Mouse (Mus musculus): ENCODE results near the gene Opcml. TPM values are rescaled to one million over a fixed set of nuclear protein-coding genes. Genes with fewer than 3 reads are reported as not detected.

The Opcml gene
- polyA plus RNA-seq, 1 experiment from 2014 or later, result 6.0 TPM

- no peak overlapping the region for H3K4me3 ChIP-seq (ENCODE audit: low read depth, low read length)
- no peak overlapping the region for H3K9ac ChIP-seq (ENCODE audit: low read depth, low read length)
- no peaks in the 10 kb centered on the region for H3K4me1 ChIP-seq (ENCODE audit: control insufficient read depth, insufficient read depth, low read length)
- H3K9me3 ChIP-seq (ENCODE audit: control insufficient read depth, low read length), result no peaks in the 10 kb centered on the region
- H3K36me3 ChIP-seq (ENCODE audit: control insufficient read depth, insufficient read depth, low read length), result no peaks in the 10 kb centered on the region
- no peak for DNase-seq (ENCODE audit: low spot score)
- no peak overlapping the region for H3K4me2 ChIP-seq (ENCODE audit: low read depth, low read length)
- ATAC-seq (ENCODE audit: low read depth), result no peak
- 90% methylated on average over 8 of the region's 8 CpGs for WGBS
- no peak overlapping the region for H3K27ac ChIP-seq (replicated peaks; ENCODE audit: low read depth, low read length)
- no peaks in the 10 kb centered on the region for H3K27me3 ChIP-seq (replicated peaks; ENCODE audit: control insufficient read depth, insufficient read depth, low read length)
Observed at GRCm38 (mm10) chr9:28891611-28892010, 1101.0 kb downstream of the Opcml start.

DNA sequence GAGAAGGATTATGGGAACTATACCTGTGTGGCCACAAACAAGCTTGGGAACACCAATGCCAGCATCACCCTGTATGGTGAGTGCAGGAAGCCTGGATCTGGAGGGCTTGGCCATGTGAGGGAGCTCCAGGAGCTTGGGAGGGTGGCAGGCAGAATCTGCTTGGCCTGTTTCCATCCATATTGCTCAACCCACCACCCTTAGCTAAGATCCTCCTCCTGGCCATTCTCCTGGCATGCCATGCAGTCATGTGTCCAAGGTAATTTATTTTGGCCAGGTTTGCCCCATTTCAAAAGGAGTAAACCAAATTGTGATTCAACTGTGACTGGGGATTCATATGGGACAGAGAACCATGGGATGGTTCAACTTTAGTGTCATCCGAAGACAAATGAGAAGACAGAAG is 1112.7 kb downstream of the Opcml start:
- Histone ChIP-seq H3K9ac (ENCODE audit: low read depth, low read length) (no peak overlapping the region), H3K27me3 (replicated peaks; ENCODE audit: control insufficient read depth, insufficient read depth, low read length) (no peaks in the 10 kb centered on the region), H3K36me3 (ENCODE audit: control insufficient read depth, insufficient read depth, low read length) (no peaks in the 10 kb centered on the region), H3K9me3 (ENCODE audit: control insufficient read depth, low read length) (no peaks in the 10 kb centered on the region), H3K27ac (replicated peaks; ENCODE audit: low read depth, low read length) (no peak overlapping the region), H3K4me1 (ENCODE audit: control insufficient read depth, insufficient read depth, low read length) (no peaks in the 10 kb centered on the region), H3K4me3 (ENCODE audit: low read depth, low read length) (no peak overlapping the region), H3K4me2 (ENCODE audit: low read depth, low read length) (no peak overlapping the region)
- 91% methylated on average over 1 of the region's 1 CpGs for WGBS
- ATAC-seq (ENCODE audit: low read depth), result no peak
- no peak for DNase-seq (ENCODE audit: low spot score)

- Histone ChIP-seq H3K9ac (ENCODE audit: low read depth, low read length) (no peak overlapping the region), H3K4me3 (ENCODE audit: low read depth, low read length) (no peak overlapping the region), H3K4me2 (ENCODE audit: low read depth, low read length) (no peak overlapping the region), H3K27ac (replicated peaks; ENCODE audit: low read depth, low read length) (no peak overlapping the region), H3K4me1 (ENCODE audit: control insufficient read depth, insufficient read depth, low read length) (no peaks in the 10 kb centered on the region), H3K9me3 (ENCODE audit: control insufficient read depth, low read length) (no peaks in the 10 kb centered on the region), H3K36me3 (ENCODE audit: control insufficient read depth, insufficient read depth, low read length) (no peaks in the 10 kb centered on the region), H3K27me3 (replicated peaks; ENCODE audit: control insufficient read depth, insufficient read depth, low read length) (no peaks in the 10 kb centered on the region)
- no peak for DNase-seq (ENCODE audit: low spot score)
- WGBS, result 72% methylated on average over 4 of the region's 4 CpGs
- ATAC-seq (ENCODE audit: low read depth), result no peak
Observed at GRCm38 (mm10) chr9:28909738-28910137, 1119.2 kb downstream of the Opcml start.

DNA sequence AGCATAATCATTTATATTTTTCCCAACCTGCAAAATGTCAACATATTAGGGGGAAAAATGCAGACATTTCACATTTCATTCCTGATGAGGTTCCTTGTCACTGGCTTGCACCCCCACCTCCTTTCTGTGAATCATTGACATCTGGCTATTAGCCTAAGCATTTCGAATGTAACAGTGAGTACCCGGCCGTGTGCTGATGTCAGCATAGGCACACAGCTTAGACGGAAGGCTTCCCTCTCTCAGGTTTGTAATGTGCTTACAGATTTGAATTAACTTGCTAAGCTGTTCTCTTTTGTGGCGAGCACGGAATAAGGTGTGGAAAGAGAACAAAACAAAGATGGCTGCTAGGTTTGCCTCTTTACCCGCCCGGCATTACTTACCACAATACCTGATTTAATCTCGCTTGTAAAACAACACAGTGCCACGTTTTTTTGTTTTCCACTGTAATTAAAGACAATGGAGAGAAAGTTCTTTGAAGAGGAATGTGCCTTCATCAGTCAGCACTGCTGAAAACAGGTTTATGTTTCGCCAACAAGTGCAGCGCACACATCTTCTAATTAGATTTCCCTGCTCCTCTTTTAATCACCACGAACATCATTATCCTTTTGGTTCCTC is 1121.1 kb downstream of the Opcml start:
- no peak for DNase-seq (ENCODE audit: low spot score)
- Histone ChIP-seq H3K36me3 (ENCODE audit: control insufficient read depth, insufficient read depth, low read length) (no peaks in the 10 kb centered on the region), H3K9ac (ENCODE audit: low read depth, low read length) (no peak overlapping the region), H3K4me1 (ENCODE audit: control insufficient read depth, insufficient read depth, low read length) (no peaks in the 10 kb centered on the region), H3K4me2 (ENCODE audit: low read depth, low read length) (no peak overlapping the region), H3K9me3 (ENCODE audit: control insufficient read depth, low read length) (no peaks in the 10 kb centered on the region), H3K27ac (replicated peaks; ENCODE audit: low read depth, low read length) (no peak overlapping the region), H3K4me3 (ENCODE audit: low read depth, low read length) (no peak overlapping the region), H3K27me3 (replicated peaks; ENCODE audit: control insufficient read depth, insufficient read depth, low read length) (no peaks in the 10 kb centered on the region)
- 55% methylated on average over 13 of the region's 13 CpGs for WGBS
- no peak for ATAC-seq (ENCODE audit: low read depth)

DNA sequence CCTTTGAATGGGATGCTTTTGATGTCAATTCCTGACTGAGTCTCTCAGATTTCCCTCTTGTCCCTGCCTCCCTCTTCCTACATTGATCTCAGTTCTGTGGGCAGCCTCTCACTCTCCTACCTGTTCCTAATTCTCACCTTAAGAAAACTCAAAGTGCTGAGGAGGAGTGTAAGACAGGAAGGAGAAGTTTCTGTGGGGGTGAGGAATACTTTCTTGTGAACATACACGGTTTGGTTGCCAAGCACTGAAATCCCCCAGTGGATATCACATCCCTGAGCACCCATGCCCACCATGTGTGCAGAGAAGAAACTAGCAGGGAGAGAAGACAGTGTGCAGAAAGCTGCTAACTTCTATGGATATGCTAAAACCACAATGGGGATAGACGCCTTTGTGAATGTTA is 1141.5 kb downstream of the Opcml start:
- ATAC-seq (ENCODE audit: low read depth), result no peak
- H3K9me3 ChIP-seq (ENCODE audit: control insufficient read depth, low read length), result no peaks in the 10 kb centered on the region

DNA sequence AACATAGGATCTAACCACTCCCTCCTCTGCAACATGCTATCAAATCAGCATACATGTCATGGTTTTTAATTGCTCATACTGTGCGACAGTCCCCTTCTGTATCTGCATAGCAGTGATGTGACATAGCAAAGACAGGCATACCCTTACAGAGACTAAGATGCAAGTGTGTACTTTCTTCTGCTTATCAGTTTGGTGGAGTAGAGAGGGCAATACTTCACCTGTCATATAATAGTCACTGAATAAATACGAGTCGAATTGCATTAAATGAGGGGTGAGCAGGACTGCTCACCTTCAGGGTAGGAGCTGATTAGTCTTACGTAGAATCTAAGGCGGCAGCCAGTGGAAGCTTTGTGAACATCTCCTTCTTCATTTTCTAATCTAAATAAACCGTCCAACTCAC is 1146.6 kb downstream of the Opcml start:
- Histone ChIP-seq H3K27me3 (replicated peaks; ENCODE audit: control insufficient read depth, insufficient read depth, low read length) (no peaks in the 10 kb centered on the region), H3K36me3 (ENCODE audit: control insufficient read depth, insufficient read depth, low read length) (no peaks in the 10 kb centered on the region), H3K4me2 (ENCODE audit: low read depth, low read length) (no peak overlapping the region), H3K4me1 (ENCODE audit: control insufficient read depth, insufficient read depth, low read length) (no peaks in the 10 kb centered on the region), H3K9ac (ENCODE audit: low read depth, low read length) (no peak overlapping the region), H3K4me3 (ENCODE audit: low read depth, low read length) (no peak overlapping the region), H3K27ac (replicated peaks; ENCODE audit: low read depth, low read length) (no peak overlapping the region), H3K9me3 (ENCODE audit: control insufficient read depth, low read length) (no peaks in the 10 kb centered on the region)
- no peak for ATAC-seq (ENCODE audit: low read depth)
- no peak for DNase-seq (ENCODE audit: low spot score)
- WGBS, result 75% methylated on average over 6 of the region's 6 CpGs

More for the DNA sequence above, 1141.5 kb downstream of the Opcml start:
- Histone ChIP-seq H3K27ac (replicated peaks; ENCODE audit: low read depth, low read length) (no peak overlapping the region), H3K27me3 (replicated peaks; ENCODE audit: control insufficient read depth, insufficient read depth, low read length) (no peaks in the 10 kb centered on the region), H3K36me3 (ENCODE audit: control insufficient read depth, insufficient read depth, low read length) (no peaks in the 10 kb centered on the region), H3K4me3 (ENCODE audit: low read depth, low read length) (no peak overlapping the region), H3K9ac (ENCODE audit: low read depth, low read length) (no peak overlapping the region), H3K4me1 (ENCODE audit: control insufficient read depth, insufficient read depth, low read length) (no peaks in the 10 kb centered on the region), H3K4me2 (ENCODE audit: low read depth, low read length) (no peak overlapping the region)
- 70% methylated on average over 2 of the region's 2 CpGs for WGBS
- no peak for DNase-seq (ENCODE audit: low spot score)

GRCm38 (mm10) chr9:28937980-28938379 is 1147.4 kb downstream of the Opcml start:
- Histone ChIP-seq H3K27ac (replicated peaks; ENCODE audit: low read depth, low read length) (no peak overlapping the region), H3K9ac (ENCODE audit: low read depth, low read length) (no peak overlapping the region), H3K27me3 (replicated peaks; ENCODE audit: control insufficient read depth, insufficient read depth, low read length) (no peaks in the 10 kb centered on the region), H3K9me3 (ENCODE audit: control insufficient read depth, low read length) (no peaks in the 10 kb centered on the region), H3K4me1 (ENCODE audit: control insufficient read depth, insufficient read depth, low read length) (no peaks in the 10 kb centered on the region), H3K4me3 (ENCODE audit: low read depth, low read length) (no peak overlapping the region), H3K36me3 (ENCODE audit: control insufficient read depth, insufficient read depth, low read length) (no peaks in the 10 kb centered on the region), H3K4me2 (ENCODE audit: low read depth, low read length) (no peak overlapping the region)
- WGBS, result 67% methylated on average over 2 of the region's 2 CpGs
- no peak for DNase-seq (ENCODE audit: low spot score)
- ATAC-seq (ENCODE audit: low read depth), result no peak

- H3K9ac ChIP-seq (ENCODE audit: low read depth, low read length), result no peak overlapping the region
- H3K27me3 ChIP-seq (replicated peaks; ENCODE audit: control insufficient read depth, insufficient read depth, low read length), result no peaks in the 10 kb centered on the region
- DNase-seq (ENCODE audit: low spot score), result no peak
- H3K4me1 ChIP-seq (ENCODE audit: control insufficient read depth, insufficient read depth, low read length), result no peaks in the 10 kb centered on the region
- H3K36me3 ChIP-seq (ENCODE audit: control insufficient read depth, insufficient read depth, low read length), result no peaks in the 10 kb centered on the region
- H3K27ac ChIP-seq (replicated peaks; ENCODE audit: low read depth, low read length), result no peak overlapping the region
- no peak overlapping the region for H3K4me2 ChIP-seq (ENCODE audit: low read depth, low read length)
- H3K4me3 ChIP-seq (ENCODE audit: low read depth, low read length), result no peak overlapping the region
- no peaks in the 10 kb centered on the region for H3K9me3 ChIP-seq (ENCODE audit: control insufficient read depth, low read length)
- ATAC-seq (ENCODE audit: low read depth), result no peak
Observed at GRCm38 (mm10) chr9:28940901-28941300, 1150.3 kb downstream of the Opcml start.

DNA sequence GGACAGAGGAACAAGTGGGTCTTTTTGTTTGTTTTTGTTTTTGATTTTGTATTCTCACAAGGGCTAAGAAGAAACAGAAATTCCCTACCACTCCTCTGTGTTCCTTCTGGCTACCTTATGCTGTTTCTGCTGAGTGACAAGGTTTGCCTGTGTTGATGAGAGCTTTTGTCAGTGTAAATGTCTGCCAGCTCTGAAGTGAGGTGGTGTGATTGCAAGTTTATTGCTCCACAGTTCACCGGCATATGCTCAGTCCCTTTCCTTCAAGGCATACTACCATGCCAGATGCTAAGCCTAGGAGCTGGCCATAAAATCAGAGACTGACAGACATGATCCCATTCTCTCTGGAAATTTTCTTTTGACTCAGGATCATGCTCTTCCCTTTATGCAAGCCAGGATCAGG is 1178.9 kb downstream of the Opcml start:
- WGBS, result 89% methylated on average over 1 of the region's 1 CpGs
- no peaks in the 10 kb centered on the region for H3K4me1 ChIP-seq (ENCODE audit: control insufficient read depth, insufficient read depth, low read length)

More for the DNA sequence above, 1178.9 kb downstream of the Opcml start:
- H3K27ac ChIP-seq (replicated peaks; ENCODE audit: low read depth, low read length), result no peak overlapping the region
- no peak overlapping the region for H3K9ac ChIP-seq (ENCODE audit: low read depth, low read length)
- H3K36me3 ChIP-seq (ENCODE audit: control insufficient read depth, insufficient read depth, low read length), result no peaks in the 10 kb centered on the region
- DNase-seq (ENCODE audit: low spot score) (no peak), ATAC-seq (ENCODE audit: low read depth) (no peak)
- H3K4me3 ChIP-seq (ENCODE audit: low read depth, low read length), result no peak overlapping the region
- H3K27me3 ChIP-seq (replicated peaks; ENCODE audit: control insufficient read depth, insufficient read depth, low read length), result no peaks in the 10 kb centered on the region
- no peak overlapping the region for H3K4me2 ChIP-seq (ENCODE audit: low read depth, low read length)
- H3K9me3 ChIP-seq (ENCODE audit: control insufficient read depth, low read length), result peaks cover 6% of the 10 kb centered on the region; the same call in 1 of the 2 replicates

Data from embryonic facial prominence, embryonic 14.5 days (tissue).